Mouse (Mus musculus) cerebellum, adult 2 months (tissue): ENCODE results near the gene Fuca2. TPM values are rescaled to one million over a fixed set of nuclear protein-coding genes. Genes with fewer than 3 reads are reported as not detected.

Source experiments
- DNase-seq, 2 experiments: peaks; one replicate each; pipeline ENCODE4 v3.0.0; 2021
- H3K27ac ChIP-seq: fragments of 200-500 bp; 2 replicates; pipeline ENCODE4 v1.5.1; 2012; ENCODE audit warnings: low read length, control low read depth, inconsistent platforms; ENCODE audit not compliant: insufficient read depth
- H3K27me3 ChIP-seq: fragments of 200-500 bp; 2 replicates; pipeline ENCODE4 v1.6.1; 2012; ENCODE audit warnings: inconsistent platforms, mild to moderate bottlenecking, low read length, moderate library complexity; ENCODE audit not compliant: control insufficient read depth, insufficient read depth
- H3K4me1 ChIP-seq: fragments of 200-500 bp; 2 replicates; pipeline ENCODE4 v1.6.1; 2011; ENCODE audit warnings: low read length; ENCODE audit not compliant: control insufficient read depth, insufficient read depth
- H3K4me3 ChIP-seq: fragments of 200-500 bp; replicated peaks from 2 replicates; pipeline ENCODE3; 2011; ENCODE audit warnings: mild to moderate bottlenecking, low read depth, low read length, control low read depth; ENCODE audit not compliant: insufficient read depth
- CTCF ChIP-seq: fragments of 200-500 bp; IDR thresholded peaks from 2 replicates; pipeline ENCODE4 v1.5.1; 2011; ENCODE audit warnings: low read depth, mild to moderate bottlenecking, control low read depth, low read length, moderate library complexity, borderline replicate concordance; ENCODE audit not compliant: insufficient read depth
- POLR2A ChIP-seq: fragments of 200-500 bp; IDR thresholded peaks from 2 replicates; pipeline ENCODE4 v1.6.1; 2011; ENCODE audit warnings: low read length, control low read depth, borderline replicate concordance; ENCODE audit not compliant: insufficient read depth
- WGBS: fragments of 180-500 bp; shearing (Covaris S2); methylation state at CpG from one replicate; pipeline ENCODE4 v1.1.7; 2018; 5-methylcytosine and 5-hydroxymethylcytosine counted together
- polyA plus RNA-seq: library from polyadenylated mRNA; depleted of rRNA; stranded (reverse); fragments of >200 nt; gene quantifications from 2 replicates; pipeline ENCODE4 v1.2.3, GENCODE M21; 2012; rRNA removed

The Fuca2 gene
- polyA plus RNA-seq, 1 experiment: 48.0 TPM

DNA sequence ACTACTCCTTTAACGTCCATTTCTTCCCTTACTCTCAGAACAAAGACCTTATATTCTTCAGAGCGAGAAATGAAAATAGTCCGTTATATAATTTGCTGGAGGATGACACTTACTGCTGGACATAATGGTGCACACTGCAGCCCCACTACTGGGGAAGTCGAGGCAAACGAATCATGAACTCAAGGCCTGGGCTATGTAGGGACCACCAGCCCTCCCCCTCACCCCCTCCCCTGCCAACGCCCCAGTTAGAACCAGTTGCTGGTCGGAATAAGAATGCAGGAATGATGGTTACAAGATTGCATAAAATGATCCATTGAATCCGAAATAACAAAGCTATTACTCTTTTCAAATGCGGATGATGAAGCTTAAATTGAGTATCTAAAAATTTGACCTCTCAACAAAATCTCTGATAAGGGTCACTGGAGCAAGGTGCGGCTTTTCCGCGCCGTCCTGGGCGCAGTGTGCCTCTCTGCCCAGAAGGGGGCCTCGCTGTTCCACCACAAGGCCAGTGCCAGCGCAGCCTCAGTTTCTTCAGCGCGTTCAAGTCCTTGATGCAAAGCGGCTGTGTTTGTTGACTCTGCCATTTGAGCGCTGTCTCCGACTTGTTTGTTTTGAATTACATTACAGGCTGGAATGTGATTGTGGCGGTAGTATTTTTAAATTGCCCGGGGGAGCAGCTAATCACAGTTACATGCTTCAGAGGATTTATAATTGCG is 65.2 kb downstream of the Fuca2 start:
- Histone ChIP-seq H3K4me3 (peak overlapping the region; percentile 45), H3K4me1 (no peaks in the 10 kb centered on the region), H3K27me3 (no peaks in the 10 kb centered on the region), H3K27ac (no peak overlapping the region)
- TF ChIP-seq CTCF (peak; percentile 96), POLR2A (no peak)
- peak; percentile 63 to 80 for DNase-seq
- 25% methylated on average over 24 of the region's 24 CpGs for WGBS

DNA sequence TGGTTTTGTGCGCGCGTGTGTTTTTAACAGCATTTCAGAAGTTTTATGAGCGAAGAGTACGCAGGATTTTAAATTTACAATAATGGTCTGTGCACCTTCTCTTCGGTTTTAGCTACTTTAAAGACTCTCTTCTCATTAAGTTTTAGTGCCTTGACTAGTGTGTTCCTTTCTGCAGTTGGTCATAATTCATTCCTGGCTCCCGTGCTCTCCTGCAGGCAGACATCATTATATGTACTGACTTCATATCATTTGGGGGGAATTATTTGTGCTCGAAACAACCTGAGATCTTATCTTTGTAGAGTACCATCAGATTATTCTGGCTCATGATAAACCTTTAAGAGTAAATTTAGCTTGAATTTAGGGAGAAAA is 65.7 kb downstream of the Fuca2 start:
- TF ChIP-seq CTCF (no peak), POLR2A (no peak)
- WGBS: 55% methylated on average over 8 of the region's 8 CpGs
- no peak for DNase-seq
- Histone ChIP-seq H3K27ac (no peak overlapping the region), H3K4me1 (no peaks in the 10 kb centered on the region), H3K27me3 (no peaks in the 10 kb centered on the region), H3K4me3 (no peak overlapping the region)

DNA sequence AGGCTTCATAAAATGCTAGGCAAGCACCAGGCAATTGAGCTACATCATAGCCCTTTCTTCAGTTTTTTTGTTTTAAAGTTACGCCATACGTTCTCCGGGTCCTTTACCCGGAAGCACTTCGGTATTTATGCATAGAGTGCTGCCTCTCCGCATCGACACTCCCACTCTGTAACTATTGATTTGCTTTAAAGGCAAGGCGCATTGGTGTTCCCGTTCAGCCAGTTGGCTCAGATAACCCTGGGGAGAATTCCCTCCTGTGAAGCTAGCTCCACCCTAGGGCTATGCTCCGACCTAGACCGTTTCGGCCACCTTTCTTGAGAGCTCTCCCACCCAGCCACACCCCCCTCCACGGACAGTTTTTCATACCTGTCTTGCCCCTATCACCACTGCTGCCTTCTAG is 67.1 kb downstream of the Fuca2 start:
- no peak overlapping the region for H3K27ac ChIP-seq
- DNase-seq: no peak
- H3K4me3 ChIP-seq: no peak overlapping the region
- TF ChIP-seq POLR2A: no peak
- TF ChIP-seq CTCF: no peak
- H3K4me1 ChIP-seq: no peaks in the 10 kb centered on the region
- 84% methylated on average over 13 of the region's 13 CpGs for WGBS
- H3K27me3 ChIP-seq: no peaks in the 10 kb centered on the region

Other genes with a start within 250 kb of the Fuca2 start
- 11.9 and 13.0 TPM in 2 replicates for gene Phactr2, start 25.1 kb upstream of the Fuca2 start, polyA plus RNA-seq
- 6.2 and 7.2 TPM in 2 replicates for gene Adat2, start 53.4 kb downstream of the Fuca2 start, polyA plus RNA-seq
- 27.5 and 30.2 TPM in 2 replicates for gene Pex3, start 53.6 kb downstream of the Fuca2 start, polyA plus RNA-seq